Mouse (Mus musculus) spleen, adult 2 months (tissue): ENCODE data around the gene Phlpp1.

ENCODE experiments used
- CTCF ChIP-seq: fragments of 200-500 bp; IDR thresholded peaks from 2 replicates; pipeline ENCODE4 v1.5.1; 2011; ENCODE audit warnings: mild to moderate bottlenecking, inconsistent platforms; ENCODE audit not compliant: insufficient read depth, insufficient read length, insufficient replicate concordance; ENCODE audit errors: extremely low read depth
- POLR2A ChIP-seq: fragments of 200-500 bp; IDR thresholded peaks from 2 replicates; pipeline ENCODE4 v1.6.1; 2011; ENCODE audit warnings: low read depth, low read length, inconsistent platforms

DNA sequence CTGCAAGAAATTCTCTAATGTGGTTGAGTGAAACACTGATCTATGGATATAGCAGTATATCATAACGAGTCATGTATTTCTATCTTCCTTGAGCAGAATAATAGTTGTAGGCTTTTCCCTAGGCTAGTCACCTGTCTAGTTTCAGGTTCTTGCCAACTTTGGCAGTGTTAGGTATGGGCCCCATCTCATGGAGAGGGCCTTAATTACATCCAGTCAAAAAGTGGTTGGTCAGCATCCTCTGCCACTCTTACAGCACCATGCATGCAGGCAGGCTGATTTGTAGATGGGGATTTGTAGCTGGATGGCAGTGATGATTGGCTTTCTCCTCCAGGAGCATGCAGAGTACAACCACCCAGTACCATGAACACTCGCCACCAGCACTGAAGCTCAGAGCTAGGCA, 202.7 kb downstream of the Phlpp1 start:
- TF ChIP-seq CTCF (no peak), POLR2A (no peak)
